Mouse (Mus musculus) erythroblast, embryonic 14.5 days (primary cell): Measurements from ENCODE around the gene 1700020A23Rik.

Experiments
- GATA1 ChIP-seq: IDR thresholded peaks from 2 replicates; pipeline ENCODE4 v1.6.1; 2012; ENCODE audit warnings: low read length, inconsistent platforms, mixed read lengths
- TAL1 ChIP-seq: IDR thresholded peaks from 3 replicates; pipeline ENCODE4 v1.6.1; 2012; ENCODE audit warnings: low read length, inconsistent platforms, mixed read lengths

- no peak for TF ChIP-seq TAL1
- no peak for TF ChIP-seq GATA1
Observed at GRCm38 (mm10) chr2:130383205-130383604, 21.9 kb upstream of the 1700020A23Rik start.
